Mouse (Mus musculus) liver, postnatal 0 days (tissue): ENCODE data around the gene Mlf2. TPM values are rescaled to one million over a fixed set of nuclear protein-coding genes. Genes with fewer than 3 reads are reported as not detected.

ENCODE experiments used
- ATAC-seq: fragments of 200-750 bp; cut with Nextera tagmentation; 2 replicates; pipeline ENCODE4 v1.8.0; 2017; ENCODE audit warnings: mild to moderate bottlenecking, moderate library complexity
- DNase-seq: peaks from one replicate; pipeline ENCODE4 v3.0.0-alpha.2; 2016
- H3K27ac ChIP-seq: fragments of 300-500 bp; sonication (generic); 2 replicates; pipeline ENCODE4 v1.5.1; 2014; ENCODE audit warnings: antibody characterized with exemption, moderate library complexity, mild to moderate bottlenecking, low read depth
- H3K27me3 ChIP-seq: fragments of 300-500 bp; sonication (generic); 2 replicates; pipeline ENCODE4 v1.6.1; 2014; ENCODE audit warnings: low read length, control low read depth, mixed read lengths; ENCODE audit not compliant: insufficient read depth
- H3K36me3 ChIP-seq: fragments of 300-500 bp; sonication (generic); replicated peaks from 2 replicates; pipeline ENCODE4 v1.6.1; 2014; ENCODE audit warnings: mild to moderate bottlenecking, control low read depth, low read length, moderate library complexity, mixed read lengths; ENCODE audit not compliant: insufficient read depth
- H3K4me1 ChIP-seq: fragments of 300-500 bp; sonication (generic); 2 replicates; pipeline ENCODE4 v1.6.1; 2014; ENCODE audit warnings: antibody characterized with exemption, mild to moderate bottlenecking, control low read depth; ENCODE audit not compliant: insufficient read depth
- H3K4me2 ChIP-seq: fragments of 300-500 bp; sonication (generic); 2 replicates; pipeline ENCODE4 v1.6.1; 2014; ENCODE audit warnings: low read depth, mild to moderate bottlenecking, low read length, moderate library complexity, mixed read lengths
- H3K4me3 ChIP-seq: fragments of 300-500 bp; sonication (generic); 2 replicates; pipeline ENCODE4 v1.5.1; 2014; ENCODE audit warnings: low read depth, low read length
- H3K9ac ChIP-seq: fragments of 300-500 bp; sonication (generic); replicated peaks from 2 replicates; pipeline ENCODE4 v1.6.1; 2014; ENCODE audit warnings: mild to moderate bottlenecking, moderate library complexity
- H3K9me3 ChIP-seq: fragments of 300-500 bp; sonication (generic); 2 replicates; pipeline ENCODE4 v1.6.1; 2016; ENCODE audit warnings: mild to moderate bottlenecking, control low read depth, low read length, mixed read lengths
- CTCF ChIP-seq: sonication (generic); IDR thresholded peaks from 2 replicates; pipeline ENCODE4 v1.5.1; 2016; ENCODE audit warnings: antibody characterized with exemption, low read depth
- EP300 ChIP-seq: IDR thresholded peaks from 2 replicates; pipeline ENCODE4 v1.6.1; 2016; ENCODE audit warnings: antibody characterized with exemption, low read depth, mild to moderate bottlenecking
- WGBS: fragments of 180-500 bp; shearing (Covaris S2); extraction: QIAGEN DNeasy Blood & Tissue Kit; methylation state at CpG from one replicate; pipeline ENCODE4 v1.1.7; 2014; ENCODE audit not compliant: insufficient replicate concordance; 5-methylcytosine and 5-hydroxymethylcytosine counted together
- polyA plus RNA-seq: library from polyadenylated mRNA; unstranded; fragments of >200 nt; fragmentation: Nextera tagmentation; extraction: Ambion mirVana; gene quantifications from 2 replicates; pipeline ENCODE4 v1.2.1, GENCODE M21; 2015

The Mlf2 gene
- polyA plus RNA-seq, 1 experiment from 2014 or later, result 119 TPM

DNA sequence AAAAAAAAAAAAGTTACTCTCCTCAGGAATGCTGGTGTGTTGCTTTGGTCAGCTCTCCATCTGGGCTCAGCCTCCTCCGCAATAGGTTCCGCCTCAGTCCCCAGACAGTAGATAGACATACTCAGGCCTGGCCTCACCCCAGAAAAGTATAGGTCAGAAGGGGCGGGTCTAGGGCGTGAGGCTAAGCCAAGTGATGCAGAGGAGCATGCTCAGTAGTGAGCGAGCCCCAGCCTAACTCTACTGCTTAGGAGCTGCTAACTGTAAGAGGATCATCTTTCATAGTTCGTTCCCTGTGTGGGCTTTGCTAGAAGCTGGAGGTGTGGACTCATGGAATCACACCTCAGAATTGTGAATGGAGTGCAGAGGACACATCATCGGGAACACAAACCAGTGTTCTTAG, 7.4 kb downstream of the Mlf2 start:
- DNase-seq, result no peak
- 88% methylated on average over 7 of the region's 7 CpGs for WGBS
- H3K4me1 ChIP-seq, result 0 out of 2 replicates have a peak, but pooled peaks cover 4% of the 10 kb centered on the region
- H3K4me3 ChIP-seq, result no peak overlapping the region
- no peak overlapping the region for H3K27ac ChIP-seq
- no peak for ATAC-seq
- H3K4me2 ChIP-seq, result no peak overlapping the region
- H3K36me3 ChIP-seq, result peaks cover 40% of the 10 kb centered on the region
- no peak overlapping the region for H3K9ac ChIP-seq
- H3K27me3 ChIP-seq, result no peaks in the 10 kb centered on the region
- H3K9me3 ChIP-seq, result no peaks in the 10 kb centered on the region
- TF ChIP-seq CTCF (no peak), EP300 (no peak)

- TF ChIP-seq EP300 (no peak), CTCF (no peak)
- WGBS, result 94% methylated on average over 1 of the region's 1 CpGs
- Histone ChIP-seq H3K27ac (no peak overlapping the region), H3K27me3 (no peaks in the 10 kb centered on the region), H3K9ac (no peak overlapping the region), H3K4me2 (no peak overlapping the region), H3K4me1 (no peaks in the 10 kb centered on the region), H3K4me3 (no peak overlapping the region), H3K36me3 (peaks cover 13% of the 10 kb centered on the region; the same call in 1 of the 2 replicates), H3K9me3 (no peaks in the 10 kb centered on the region)
- ATAC-seq (no peak), DNase-seq (no peak)
Measured at GRCm38 (mm10) chr6:124941679-124942078, 10.5 kb downstream of the Mlf2 start.

- Histone ChIP-seq H3K9me3 (no peaks in the 10 kb centered on the region), H3K4me2 (no peak overlapping the region), H3K36me3 (peaks cover 4% of the 10 kb centered on the region; the same call in 1 of the 2 replicates), H3K4me1 (no peaks in the 10 kb centered on the region), H3K4me3 (no peak overlapping the region), H3K9ac (no peak overlapping the region), H3K27ac (no peak overlapping the region), H3K27me3 (no peaks in the 10 kb centered on the region)
- 74% methylated on average over 3 of the region's 3 CpGs for WGBS
- DNase-seq (no peak), ATAC-seq (no peak)
- TF ChIP-seq EP300 (no peak), CTCF (no peak)
Measured at GRCm38 (mm10) chr6:124943526-124943925, 12.3 kb downstream of the Mlf2 start.

GRCm38 (mm10) chr6:124953991-124954715, 23.0 kb downstream of the Mlf2 start:
- peaks cover 9% of the 10 kb centered on the region for H3K36me3 ChIP-seq
- H3K27me3 ChIP-seq, result no peaks in the 10 kb centered on the region
- no peak overlapping the region for H3K4me3 ChIP-seq
- DNase-seq (no peak), ATAC-seq (no peak)
- no peak overlapping the region for H3K4me2 ChIP-seq
- no peak overlapping the region for H3K27ac ChIP-seq
- H3K4me1 ChIP-seq, result no peaks in the 10 kb centered on the region
- H3K9me3 ChIP-seq, result peaks cover 3% of the 10 kb centered on the region; the same call in 1 of the 2 replicates
- WGBS, result 89% methylated on average over 2 of the region's 2 CpGs
- no peak overlapping the region for H3K9ac ChIP-seq
- TF ChIP-seq EP300, result no peak
- no peak for TF ChIP-seq CTCF

DNA sequence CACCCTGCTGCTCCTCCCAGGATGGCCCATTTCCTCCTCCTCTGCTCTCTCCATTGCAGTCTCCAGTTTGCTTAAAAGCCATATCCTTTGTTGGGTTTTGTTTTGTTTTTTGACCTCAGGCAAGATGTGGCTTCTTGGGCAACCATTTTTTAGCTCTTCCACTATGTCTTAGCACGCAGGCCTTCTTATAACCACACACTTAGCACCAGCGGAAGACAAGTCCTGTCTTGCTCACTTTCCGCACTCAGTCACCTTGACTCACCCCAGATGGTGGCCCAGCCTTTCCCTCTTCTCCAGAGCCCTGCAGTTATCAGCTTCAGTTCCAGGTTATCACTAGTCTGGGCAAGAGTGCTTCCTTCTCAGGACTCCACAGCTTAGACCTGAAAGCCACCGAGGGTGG, 24.0 kb downstream of the Mlf2 start:
- no peak overlapping the region for H3K9ac ChIP-seq
- DNase-seq (no peak), ATAC-seq (no peak)
- H3K4me1 ChIP-seq, result no peaks in the 10 kb centered on the region
- TF ChIP-seq EP300, result no peak
- TF ChIP-seq CTCF, result no peak
- 88% methylated on average over 4 of the region's 4 CpGs for WGBS
- peaks cover 19% of the 10 kb centered on the region for H3K36me3 ChIP-seq
- no peak overlapping the region for H3K4me3 ChIP-seq
- H3K27ac ChIP-seq, result no peak overlapping the region
- H3K4me2 ChIP-seq, result no peak overlapping the region
- H3K27me3 ChIP-seq, result no peaks in the 10 kb centered on the region
- peaks cover 3% of the 10 kb centered on the region; the same call in 1 of the 2 replicates for H3K9me3 ChIP-seq

DNA sequence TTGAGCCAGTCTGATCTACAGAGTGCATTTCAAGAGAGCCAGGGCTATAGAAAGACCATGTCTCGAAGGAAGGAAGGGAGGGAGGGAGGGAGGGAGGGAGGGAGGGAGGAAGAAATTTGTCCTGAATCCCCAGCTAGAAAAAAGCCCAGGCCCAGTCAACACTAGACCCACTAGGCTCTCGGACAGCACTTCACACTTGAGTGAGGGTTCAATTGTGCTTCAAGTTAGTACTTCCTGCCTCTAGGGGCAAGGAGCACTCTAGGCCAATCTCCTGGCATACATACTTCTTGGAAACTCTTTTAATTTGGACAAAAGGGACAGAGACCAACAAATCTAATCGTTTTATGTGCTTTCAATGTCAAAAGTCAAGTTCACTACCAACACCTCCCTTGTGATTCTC, 26.9 kb downstream of the Mlf2 start:
- Histone ChIP-seq H3K4me1 (no peaks in the 10 kb centered on the region), H3K27me3 (no peaks in the 10 kb centered on the region), H3K9me3 (no peaks in the 10 kb centered on the region; the same call in 1 of the 2 replicates), H3K9ac (no peak overlapping the region), H3K4me3 (no peak overlapping the region), H3K27ac (no peak overlapping the region), H3K4me2 (no peak overlapping the region), H3K36me3 (peaks cover 40% of the 10 kb centered on the region)
- ATAC-seq (no peak), DNase-seq (no peak)
- no peak for TF ChIP-seq EP300
- no peak for TF ChIP-seq CTCF
- WGBS, result 75% methylated on average over 3 of the region's 3 CpGs
